Mouse (Mus musculus): ENCODE data around the gene Rbm38. TPM values are rescaled to one million over a fixed set of nuclear protein-coding genes. Genes with fewer than 3 reads are reported as not detected.

Gene Rbm38
- total and polyA plus RNA-seq, 3 experiments, result 14.4 to 85.4 (median 19.4) TPM

DNA sequence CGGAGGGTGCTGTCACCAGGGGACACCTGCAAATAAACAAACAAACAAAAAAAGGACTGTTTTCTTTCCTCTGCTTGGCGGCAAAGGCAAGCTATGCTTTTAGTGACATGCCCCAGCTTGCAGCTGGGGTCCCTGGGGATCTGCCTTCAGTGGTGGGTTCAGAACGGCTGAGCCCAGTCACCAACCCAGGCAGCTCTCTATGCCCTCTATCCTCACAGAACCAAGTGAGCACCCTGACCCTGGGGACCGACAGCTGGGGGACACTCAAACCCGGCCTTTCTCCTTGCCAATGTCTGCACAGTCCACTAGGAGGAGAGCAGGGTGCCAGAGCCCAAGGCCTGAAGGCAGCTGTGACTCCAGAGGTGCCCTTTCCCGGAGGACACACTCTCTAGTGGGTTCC is 29.5 kb downstream of the Rbm38 start:
- peaks cover 42 to 68% of the 10 kb centered on the region in 2 experiments for H3K4me1 ChIP-seq (ENCODE audit: control insufficient read depth in 1 of 2, insufficient read depth in 2 of 2)
- dilution Hi-C loops (cut with MboI; ENCODE audit: extremely low pct_ligation_motif_present, extremely low pct_unique_long_range_greater_than_20kb, low sequenced_read_pairs), result no loop called here

DNA sequence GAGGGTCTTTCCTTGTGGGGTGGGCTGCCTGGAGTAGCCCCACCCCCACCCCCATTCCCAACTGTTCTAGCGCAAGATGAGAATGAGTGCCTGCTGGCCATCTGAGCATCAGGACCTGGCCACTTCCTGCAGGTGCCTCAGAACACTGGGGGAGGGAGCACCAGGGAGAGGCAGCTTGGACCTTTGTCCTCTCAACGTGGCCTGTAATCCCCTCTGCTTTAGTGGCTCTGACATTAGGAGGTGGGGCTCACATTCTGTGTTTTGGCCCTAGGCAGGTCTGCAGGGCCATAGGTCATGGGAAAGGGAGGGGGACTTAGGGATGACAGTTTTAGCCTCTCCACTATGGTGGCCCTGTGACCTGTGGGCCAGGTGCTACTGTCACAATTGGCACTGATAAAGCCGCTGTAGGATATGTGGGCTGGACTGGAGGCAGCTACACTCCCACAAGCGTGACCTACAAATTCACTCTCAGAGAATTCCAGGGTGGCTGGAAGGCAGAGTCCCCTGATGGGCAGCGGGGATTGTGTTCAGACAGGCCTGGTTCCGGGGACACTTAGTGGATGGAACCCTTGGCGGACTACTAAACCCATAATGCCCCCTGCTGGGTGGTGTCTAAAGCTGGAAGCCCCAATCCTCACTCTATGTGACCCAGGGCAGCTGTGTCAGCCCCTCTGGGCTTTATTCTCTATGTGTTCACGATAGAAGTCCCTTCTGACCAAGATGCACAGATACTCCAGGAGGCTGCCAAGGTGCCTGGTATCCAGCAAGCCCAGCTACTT is 30.5 kb downstream of the Rbm38 start:
- peak; percentile 19 for DNase-seq (ENCODE audit: extremely low read depth)
- no peak overlapping the region for H3K4me3 ChIP-seq (replicated peaks in 1 of 3; ENCODE audit: low read depth in 2 of 3, low read length in 2 of 3, poor library complexity in 1 of 3)
- in situ Hi-C loops (cut with MboI; ENCODE audit: low pct_ligation_motif_present, low pct_unique_long_range_greater_than_20kb, low sequenced_read_pairs) (no loop called here), dilution Hi-C loops (cut with MboI; ENCODE audit: extremely low pct_ligation_motif_present, extremely low pct_unique_long_range_greater_than_20kb, low sequenced_read_pairs) (no loop called here)
- H3K9me3 ChIP-seq (replicated peaks; ENCODE audit: low read length), result no peaks in the 10 kb centered on the region
- no peaks in the 10 kb centered on the region for H3K27me3 ChIP-seq (replicated peaks)
- H3K4me2 ChIP-seq (ENCODE audit: insufficient read depth, low read depth, poor library complexity, severe bottlenecking), result no peak overlapping the region
- TF ChIP-seq POLR2A (IDR thresholded peaks at IDR 0.05; ENCODE audit: low read depth, low read length), result no peak
- peak; percentile 46 for TF ChIP-seq SMC3 (IDR thresholded peaks at IDR 0.05; ENCODE audit: low read depth, low read length)
- no peak for TF ChIP-seq POLR2AphosphoS2 (IDR thresholded peaks at IDR 0.05; ENCODE audit: low read depth, low read length)
- peak in 1 of 2 experiments; percentile 51; a peak in 2 of 4 replicates for TF ChIP-seq CTCF (conservative IDR thresholded peaks at IDR 0.05 in 1 of 2, IDR thresholded peaks at IDR 0.05 in 1 of 2; ENCODE audit: low read depth in 2 of 2, low read length in 2 of 2)
- no peak for TF ChIP-seq NELFE (IDR thresholded peaks at IDR 0.05; ENCODE audit: low read depth, low read length)
- TF ChIP-seq HCFC1 (IDR thresholded peaks at IDR 0.05; ENCODE audit: low read depth, low read length), result no peak
- TF ChIP-seq RCOR1 (conservative IDR thresholded peaks at IDR 0.05; ENCODE audit: low read depth, low read length), result no peak
- no peak for TF ChIP-seq NRF1 (IDR thresholded peaks at IDR 0.05; ENCODE audit: low read depth, low read length)
- peak; percentile 45 for TF ChIP-seq RAD21 (IDR thresholded peaks at IDR 0.05; ENCODE audit: low read depth, low read length)
- TF ChIP-seq CHD2 (IDR thresholded peaks at IDR 0.05; ENCODE audit: low read length), result no peak
- TF ChIP-seq PAX5 (IDR thresholded peaks at IDR 0.05; ENCODE audit: low read length), result no peak
- TF ChIP-seq UBTF (IDR thresholded peaks at IDR 0.05; ENCODE audit: low read depth, low read length), result no peak
- H3K4me1 ChIP-seq (ENCODE audit: control insufficient read depth in 1 of 2, insufficient read depth in 2 of 2), result peaks cover 42 to 65% of the 10 kb centered on the region in 2 experiments
- H3K79me2 ChIP-seq (replicated peaks; ENCODE audit: control insufficient read depth, extremely low read depth, insufficient read depth, poor library complexity, severe bottlenecking), result no peaks in the 10 kb centered on the region
- no peak overlapping the region for H3K27ac ChIP-seq (ENCODE audit: insufficient read depth, low read depth)
- no peak overlapping the region for H3K9ac ChIP-seq (ENCODE audit: insufficient read depth, low read depth)
- no peaks in the 10 kb centered on the region for H3K36me3 ChIP-seq (replicated peaks in 1 of 2; ENCODE audit: control insufficient read depth in 1 of 2, insufficient read depth in 1 of 2, low read length in 1 of 2)

More for the DNA sequence above, 29.5 kb downstream of the Rbm38 start:
- Histone ChIP-seq H3K36me3 (replicated peaks in 1 of 2; ENCODE audit: control insufficient read depth in 1 of 2, insufficient read depth in 1 of 2, low read length in 1 of 2) (no peaks in the 10 kb centered on the region), H3K79me2 (replicated peaks; ENCODE audit: control insufficient read depth, extremely low read depth, insufficient read depth, poor library complexity, severe bottlenecking) (no peaks in the 10 kb centered on the region), H3K4me2 (ENCODE audit: insufficient read depth, low read depth, poor library complexity, severe bottlenecking) (peak overlapping the region; percentile 7; the same call in 1 of the 2 replicates), H3K27me3 (replicated peaks) (no peaks in the 10 kb centered on the region), H3K9ac (ENCODE audit: insufficient read depth, low read depth) (no peak overlapping the region), H3K9me3 (replicated peaks; ENCODE audit: low read length) (no peaks in the 10 kb centered on the region), H3K4me3 (replicated peaks in 1 of 3; ENCODE audit: low read depth in 2 of 3, low read length in 2 of 3, poor library complexity in 1 of 3) (no peak overlapping the region), H3K27ac (ENCODE audit: insufficient read depth, low read depth) (no peak overlapping the region)
- TF ChIP-seq CHD1 (IDR thresholded peaks at IDR 0.05; ENCODE audit: low read depth, low read length), result peak; percentile 95
- no peak for TF ChIP-seq MYC (IDR thresholded peaks at IDR 0.05; ENCODE audit: low read depth, low read length)
- no peak for TF ChIP-seq ZMIZ1 (IDR thresholded peaks at IDR 0.05; ENCODE audit: low read depth, low read length)
- TF ChIP-seq MAFK (IDR thresholded peaks at IDR 0.05; ENCODE audit: insufficient replicate concordance, low read length), result no peak
- no peak for TF ChIP-seq USF1 (IDR thresholded peaks at IDR 0.05; ENCODE audit: low read depth, low read length)
- TF ChIP-seq KAT2A (IDR thresholded peaks at IDR 0.05; ENCODE audit: insufficient replicate concordance, low read length), result 0 out of 2 replicates have a peak, but pooled peaks have one; percentile 16
- no peak for TF ChIP-seq PAX5 (IDR thresholded peaks at IDR 0.05; ENCODE audit: low read length)
- peak in 1 of 2 experiments; percentile 25; a peak in 1 of 4 replicates for TF ChIP-seq CTCF (conservative IDR thresholded peaks at IDR 0.05 in 1 of 2, IDR thresholded peaks at IDR 0.05 in 1 of 2; ENCODE audit: low read depth in 2 of 2, low read length in 2 of 2)
- TF ChIP-seq BHLHE40 (IDR thresholded peaks at IDR 0.05; ENCODE audit: low read depth, low read length), result no peak
- DNase-seq (ENCODE audit: extremely low read depth), result peak; percentile 67
- in situ Hi-C loops (cut with MboI; ENCODE audit: low pct_ligation_motif_present, low pct_unique_long_range_greater_than_20kb, low sequenced_read_pairs), result loop anchor here (5.0 kb wide), 1 partner anchor 32 kb away; no protein-coding TSS in a partner anchor
